Mouse (Mus musculus) midbrain, postnatal 0 days (tissue): ENCODE data around the gene Osbpl2. TPM values are rescaled to one million over a fixed set of nuclear protein-coding genes. Genes with fewer than 3 reads are reported as not detected.

ENCODE experiments used
- ATAC-seq: fragments of 200-750 bp; cut with Nextera tagmentation; 2 replicates; pipeline ENCODE4 v1.8.0; 2017; ENCODE audit warnings: moderate number of reproducible peaks, mild to moderate bottlenecking, moderate TSS enrichment, moderate library complexity; ENCODE audit not compliant: low FRiP score
- DNase-seq: peaks from one replicate; pipeline ENCODE4 v3.0.0-alpha.2; 2015; ENCODE audit warnings: low spot score
- H3K27ac ChIP-seq: fragments of 300-500 bp; sonication (generic); 2 replicates; pipeline ENCODE4 v1.5.1; 2014; ENCODE audit warnings: low read depth, mild to moderate bottlenecking, low read length, mixed read lengths
- H3K27me3 ChIP-seq: fragments of 300-500 bp; sonication (generic); 2 replicates; pipeline ENCODE4 v1.6.1; 2014; ENCODE audit warnings: low read length, control low read depth, mixed read lengths; ENCODE audit not compliant: insufficient read depth
- H3K36me3 ChIP-seq: fragments of 300-500 bp; sonication (generic); 2 replicates; pipeline ENCODE4 v1.6.1; 2014; ENCODE audit warnings: low read length, control low read depth, mixed read lengths; ENCODE audit not compliant: insufficient read depth
- H3K4me1 ChIP-seq: fragments of 300-500 bp; sonication (generic); 2 replicates; pipeline ENCODE4 v1.6.1; 2014; ENCODE audit warnings: mild to moderate bottlenecking, control low read depth, antibody characterized with exemption, low read length, mixed read lengths; ENCODE audit not compliant: insufficient read depth
- H3K4me2 ChIP-seq: fragments of 300-500 bp; sonication (generic); 2 replicates; pipeline ENCODE4 v1.6.1; 2014; ENCODE audit warnings: low read depth, mild to moderate bottlenecking, low read length, mixed read lengths; ENCODE audit not compliant: poor library complexity, severe bottlenecking
- H3K4me3 ChIP-seq: fragments of 300-500 bp; sonication (generic); 2 replicates; pipeline ENCODE4 v1.5.1; 2014; ENCODE audit warnings: low read depth, mild to moderate bottlenecking, low read length, moderate library complexity
- H3K9ac ChIP-seq: fragments of 300-500 bp; sonication (generic); replicated peaks from 2 replicates; pipeline ENCODE4 v1.6.1; 2014; ENCODE audit warnings: mild to moderate bottlenecking, low read length, moderate library complexity, mixed read lengths; ENCODE audit not compliant: poor library complexity, severe bottlenecking
- H3K9me3 ChIP-seq: fragments of 300-500 bp; sonication (generic); 2 replicates; pipeline ENCODE4 v1.6.1; 2016; ENCODE audit warnings: low read length, control low read depth
- CTCF ChIP-seq: IDR thresholded peaks from 2 replicates; pipeline ENCODE4 v1.5.1; 2016; ENCODE audit warnings: antibody characterized with exemption, mild to moderate bottlenecking
- WGBS: fragments of 180-500 bp; shearing (Covaris S2); extraction: QIAGEN DNeasy Blood & Tissue Kit; methylation state at CpG from one replicate; pipeline ENCODE4 v1.1.7; 2014; 5-methylcytosine and 5-hydroxymethylcytosine counted together
- polyA plus RNA-seq: library from polyadenylated mRNA; unstranded; fragments of >200 nt; fragmentation: Nextera tagmentation; extraction: Ambion mirVana; gene quantifications from 2 replicates; pipeline ENCODE4 v1.2.1, GENCODE M21; 2015
- total RNA-seq: library from RNA; depleted of rRNA; stranded (reverse); fragments of >200 nt; gene quantifications from 2 replicates; pipeline ENCODE4 v1.2.3, GENCODE M21; 2014

Osbpl2 gene
- total and polyA plus RNA-seq, 2 experiments from 2014 or later, result 52.6 to 64.9 TPM

DNA sequence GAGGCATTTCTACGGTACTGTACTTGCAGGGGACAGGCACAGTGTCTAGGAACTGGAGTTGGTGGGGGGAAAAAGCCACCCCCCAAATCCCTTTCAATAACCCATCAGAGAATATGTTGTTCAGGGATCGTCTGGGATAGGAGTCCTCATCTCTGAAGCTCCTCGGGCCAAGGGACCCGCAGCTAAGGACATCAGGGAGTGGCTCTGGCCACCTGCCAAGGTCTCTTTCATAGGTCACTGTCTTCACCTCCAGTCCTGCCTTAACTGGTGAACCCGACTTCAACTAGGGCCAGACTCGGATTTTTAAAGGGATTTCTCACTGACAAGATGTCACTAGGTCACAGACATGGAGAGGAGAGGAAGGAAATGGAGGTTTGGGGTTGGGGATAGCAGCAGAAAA lies 10.8 kb upstream of the Osbpl2 start:
- H3K4me3 ChIP-seq, result no peak overlapping the region
- TF ChIP-seq CTCF, result no peak
- no peak overlapping the region for H3K27ac ChIP-seq
- no peaks in the 10 kb centered on the region for H3K9me3 ChIP-seq
- no peaks in the 10 kb centered on the region for H3K36me3 ChIP-seq
- H3K9ac ChIP-seq, result no peak overlapping the region
- 77% methylated on average over 6 of the region's 6 CpGs for WGBS
- no peak overlapping the region for H3K4me2 ChIP-seq
- H3K27me3 ChIP-seq, result peaks cover 4% of the 10 kb centered on the region; the same call in 1 of the 2 replicates
- no peaks in the 10 kb centered on the region for H3K4me1 ChIP-seq
- DNase-seq (no peak), ATAC-seq (no peak)

DNA sequence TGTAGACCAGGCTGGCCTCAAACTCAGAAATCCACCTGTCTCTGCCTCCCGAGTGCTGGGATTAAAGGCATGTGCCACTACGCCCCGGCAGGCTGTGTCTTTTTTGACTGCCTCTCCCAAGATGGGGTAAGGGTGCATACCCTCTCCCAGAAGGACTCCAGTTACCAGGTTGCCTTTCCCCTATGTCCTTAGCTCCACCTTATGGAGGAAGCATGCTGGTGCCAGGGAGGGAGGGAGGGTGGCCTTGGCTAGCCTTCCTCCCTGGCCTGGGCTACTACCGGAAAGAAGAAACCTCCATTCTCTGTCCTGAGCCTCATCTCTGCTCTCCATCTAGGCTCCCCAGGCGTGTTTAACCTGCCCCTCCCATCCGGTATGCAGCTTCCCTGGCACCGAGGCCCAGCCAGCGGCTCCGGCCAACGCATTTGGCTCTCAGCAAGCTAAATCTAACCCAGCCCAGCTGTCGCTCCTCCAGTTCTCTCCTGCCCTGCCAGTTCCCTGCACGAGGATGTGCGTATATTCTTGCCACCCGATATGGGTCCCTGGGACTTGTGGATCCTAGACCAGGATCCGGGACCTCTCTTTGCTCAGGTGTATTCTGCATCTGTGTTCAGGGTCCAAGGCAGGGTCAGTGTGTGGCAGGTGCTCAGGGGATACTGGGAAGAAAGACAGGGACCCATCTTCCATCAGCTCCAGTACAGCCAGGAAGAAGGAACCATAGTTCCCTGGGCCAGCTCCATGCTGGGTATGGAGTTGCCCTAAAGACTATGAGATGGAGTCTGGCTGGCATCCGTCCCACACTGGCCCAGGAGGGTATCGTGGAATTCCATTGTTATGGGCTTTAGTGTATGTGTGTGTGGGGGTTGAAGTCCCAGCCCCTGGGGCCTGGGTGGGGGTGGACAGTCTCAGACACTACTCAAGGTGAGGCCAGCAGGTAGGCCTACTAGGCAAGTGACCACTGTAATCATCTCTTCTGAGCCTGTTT lies 4.9 kb upstream of the Osbpl2 start:
- no peaks in the 10 kb centered on the region for H3K36me3 ChIP-seq
- peak; percentile 80 for DNase-seq
- no peaks in the 10 kb centered on the region for H3K9me3 ChIP-seq
- H3K4me2 ChIP-seq, result no peak overlapping the region
- WGBS, result 54% methylated on average over 17 of the region's 17 CpGs
- peak; percentile 39; the same call in 1 of the 2 replicates for TF ChIP-seq CTCF
- peaks cover 18% of the 10 kb centered on the region for H3K4me1 ChIP-seq
- no peak overlapping the region for H3K27ac ChIP-seq
- ATAC-seq, result no peak
- H3K27me3 ChIP-seq, result no peaks in the 10 kb centered on the region
- H3K9ac ChIP-seq, result no peak overlapping the region
- H3K4me3 ChIP-seq, result no peak overlapping the region

DNA sequence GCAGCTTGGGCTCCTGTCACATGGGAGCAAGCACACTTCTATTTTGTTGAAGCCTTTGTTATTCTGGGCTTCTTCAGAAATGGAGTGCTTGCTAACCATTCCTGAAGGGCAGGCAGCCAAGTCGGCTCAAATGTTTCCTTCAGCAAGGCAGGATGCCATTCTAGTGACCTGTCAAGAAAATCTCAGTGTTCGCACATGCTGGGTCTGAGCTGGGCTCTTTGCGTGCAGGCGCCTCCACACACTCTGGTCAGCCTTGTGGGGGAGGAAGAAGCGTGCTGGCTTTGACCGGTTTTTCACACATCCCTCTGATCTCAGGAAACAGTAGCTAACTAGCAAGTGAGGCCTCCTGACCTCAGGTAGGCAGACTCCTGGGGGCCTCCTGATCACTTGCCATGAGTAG lies 3.8 kb upstream of the Osbpl2 start:
- Histone ChIP-seq H3K4me2 (no peak overlapping the region), H3K4me3 (no peak overlapping the region), H3K9ac (no peak overlapping the region), H3K9me3 (no peaks in the 10 kb centered on the region), H3K36me3 (no peaks in the 10 kb centered on the region), H3K27me3 (no peaks in the 10 kb centered on the region), H3K27ac (no peak overlapping the region; the same call in 1 of the 2 replicates), H3K4me1 (peaks cover 21% of the 10 kb centered on the region)
- 23% methylated on average over 6 of the region's 6 CpGs for WGBS
- DNase-seq (no peak), ATAC-seq (no peak)
- no peak for TF ChIP-seq CTCF

DNA sequence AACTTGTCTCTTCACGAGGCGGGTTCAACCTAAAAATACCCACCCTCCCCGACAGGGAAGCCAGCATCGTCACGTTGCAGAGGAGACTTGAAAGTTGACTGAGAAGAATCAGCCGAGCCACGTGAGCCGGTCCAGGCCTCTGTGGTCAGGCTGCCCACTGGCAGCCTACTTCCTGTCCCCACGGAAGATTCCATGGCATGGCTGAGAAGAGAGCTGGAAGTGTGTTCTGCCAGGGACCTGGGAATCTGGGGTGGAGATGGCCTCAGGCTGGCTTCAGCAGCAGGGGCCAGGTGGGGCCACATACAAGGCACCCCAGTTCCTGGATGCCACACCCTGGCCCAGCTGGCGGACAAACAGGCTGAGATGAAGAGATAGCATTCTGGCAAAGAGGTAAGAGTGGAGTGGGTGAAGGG lies 3.0 kb upstream of the Osbpl2 start:
- H3K27ac ChIP-seq, result no peak overlapping the region
- no peaks in the 10 kb centered on the region for H3K9me3 ChIP-seq
- no peak overlapping the region for H3K4me2 ChIP-seq
- DNase-seq (no peak), ATAC-seq (no peak)
- 74% methylated on average over 10 of the region's 10 CpGs for WGBS
- H3K36me3 ChIP-seq, result no peaks in the 10 kb centered on the region
- no peak for TF ChIP-seq CTCF
- peaks cover 21% of the 10 kb centered on the region for H3K4me1 ChIP-seq
- no peak overlapping the region for H3K4me3 ChIP-seq
- H3K27me3 ChIP-seq, result no peaks in the 10 kb centered on the region
- no peak overlapping the region for H3K9ac ChIP-seq

DNA sequence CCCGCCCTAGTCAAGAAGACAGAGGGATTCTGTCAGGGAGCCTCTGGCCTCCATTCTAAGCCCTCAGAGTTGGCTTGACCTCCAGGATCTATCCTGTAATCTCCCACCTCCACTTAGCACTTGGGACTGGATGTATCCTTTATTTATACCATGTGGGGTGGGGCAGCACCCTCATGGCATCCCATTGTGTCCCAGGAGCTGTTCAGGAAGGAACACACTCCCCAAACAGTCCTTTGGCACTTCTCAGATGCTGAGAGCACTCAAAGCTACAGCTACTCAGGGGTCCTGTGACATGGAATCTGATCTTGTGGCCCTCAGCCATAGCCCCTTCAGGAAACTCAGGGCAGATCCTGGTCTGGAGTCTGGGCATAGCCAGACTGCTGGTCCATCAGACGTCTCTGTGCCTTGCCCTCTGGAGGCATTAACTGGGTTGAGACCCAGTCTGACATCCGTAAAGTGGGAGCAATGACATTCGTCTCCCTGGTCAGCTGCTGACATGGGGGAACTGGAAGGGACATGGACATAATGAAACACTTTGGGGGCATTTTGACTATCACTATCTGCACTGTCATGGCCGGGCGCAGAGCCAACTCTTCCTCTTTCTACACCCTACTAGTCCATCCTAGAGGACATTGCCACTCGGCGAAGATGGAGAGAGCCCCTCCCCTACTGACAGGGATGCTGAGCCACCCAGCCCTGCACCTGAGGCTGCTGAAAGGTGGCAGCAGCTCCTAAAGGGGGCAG lies 2.2 kb upstream of the Osbpl2 start:
- Histone ChIP-seq H3K27me3 (no peaks in the 10 kb centered on the region), H3K4me1 (peaks cover 21% of the 10 kb centered on the region), H3K9me3 (no peaks in the 10 kb centered on the region), H3K4me2 (no peak overlapping the region), H3K36me3 (no peaks in the 10 kb centered on the region), H3K9ac (no peak overlapping the region), H3K27ac (no peak overlapping the region), H3K4me3 (no peak overlapping the region)
- TF ChIP-seq CTCF, result no peak
- ATAC-seq (no peak), DNase-seq (no peak)
- 68% methylated on average over 8 of the region's 8 CpGs for WGBS
